Comparison of ENCODE assay signal across 25 mouse cellular contexts in genomic region chr19:16949341-16949740, GRCm38 (mm10). TPM values are rescaled to one million over a fixed set of nuclear protein-coding genes. Genes with fewer than 3 reads are reported as not detected.
"Had no signal": no experiment of that assay in that cellular context is flagged by ENCODE, and none has a peak within 500 bp of the region (broad histone marks: within the 10 kb centered on the region; RNA-seq: fewer than 3 reads in every experiment).

No protein-coding gene starts in this region.

- H3K4me1 ChIP-seq: embryonic facial prominence, embryonic 12.5 days; embryonic facial prominence, embryonic 13.5 days; embryonic facial prominence, embryonic 15.5 days; forebrain, embryonic 10.5 days; forebrain, embryonic 12.5 days; forebrain, embryonic 13.5 days; forebrain, embryonic 15.5 days had no signal

- H3K9me3 ChIP-seq: embryonic facial prominence, embryonic 10.5 days; embryonic facial prominence, embryonic 12.5 days; embryonic facial prominence, embryonic 13.5 days; embryonic facial prominence, embryonic 15.5 days; forebrain, embryonic 10.5 days; forebrain, embryonic 12.5 days; forebrain, embryonic 13.5 days; forebrain, embryonic 15.5 days had no signal

- DNase-seq: cerebellum, adult 9-10 months; cerebellum, adult 9-11 months; cerebellum, postnatal 10 days; cerebellum, postnatal 14 days; cerebellum, postnatal 25 days; cerebellum, postnatal 36 days; forebrain, postnatal 0 days; gastrocnemius, adult 2 months; gastrocnemius, postnatal 10 days; gastrocnemius, postnatal 14 days; gastrocnemius, postnatal 25 days; gastrocnemius, postnatal 36 days; heart, adult 18-20 months; heart, adult 2 months had no signal

- H3K9ac ChIP-seq: embryonic facial prominence, embryonic 12.5 days; embryonic facial prominence, embryonic 13.5 days; embryonic facial prominence, embryonic 15.5 days; forebrain, embryonic 12.5 days; forebrain, embryonic 13.5 days; forebrain, embryonic 15.5 days; forebrain, postnatal 0 days had no signal

- H3K4me2 ChIP-seq: embryonic facial prominence, embryonic 12.5 days; embryonic facial prominence, embryonic 13.5 days; embryonic facial prominence, embryonic 15.5 days; forebrain, embryonic 12.5 days; forebrain, embryonic 13.5 days; forebrain, embryonic 15.5 days had no signal

- H3K27me3 ChIP-seq: forebrain, embryonic 13.5 days; forebrain, embryonic 15.5 days had no signal

- H3K4me3 ChIP-seq: embryonic facial prominence, embryonic 10.5 days; embryonic facial prominence, embryonic 12.5 days; embryonic facial prominence, embryonic 13.5 days; embryonic facial prominence, embryonic 15.5 days; erythroblast, embryonic 14.5 days; forebrain, embryonic 10.5 days; forebrain, embryonic 12.5 days; forebrain, embryonic 13.5 days; forebrain, embryonic 15.5 days; gastrocnemius, adult 2 months; heart, adult 2 months had no signal

- H3K27ac ChIP-seq: embryonic facial prominence, embryonic 10.5 days; embryonic facial prominence, embryonic 12.5 days; embryonic facial prominence, embryonic 13.5 days; embryonic facial prominence, embryonic 15.5 days; forebrain, embryonic 10.5 days; forebrain, embryonic 12.5 days; forebrain, embryonic 13.5 days; forebrain, embryonic 15.5 days; gastrocnemius, adult 2 months; heart, adult 2 months had no signal

- H3K36me3 ChIP-seq: embryonic facial prominence, embryonic 10.5 days; embryonic facial prominence, embryonic 12.5 days; embryonic facial prominence, embryonic 13.5 days; embryonic facial prominence, embryonic 15.5 days; forebrain, embryonic 10.5 days; forebrain, embryonic 12.5 days; forebrain, embryonic 15.5 days had no signal

- ATAC-seq: forebrain, embryonic 13.5 days; forebrain, embryonic 14.5 days; forebrain, embryonic 15.5 days; forebrain, embryonic 16.5 days; forebrain, postnatal 0 days had no signal

RNA-seq across cellular contexts. Expression of gene Prune2, which starts 6.6 kb away (rescaled TPM):
- polyA plus RNA-seq: erythroblast, embryonic 14.5 days had no signal
